Mouse (Mus musculus): ENCODE results near the gene Ran.
"Not testable (repeated sequence)": the region's sequence is repeated elsewhere in the genome, so short reads cannot be mapped to it uniquely, and the experiment has no call there.

Ran gene

GRCm38 (mm10) chr5:129019497-129020299 is at the start of gene Ran:
Gene Ran, plus strand, starts transcription at chr5:129020069.
- DNase-seq (ENCODE audit: low spot score in 2 of 2), result peak; percentile 89 to 95

DNA sequence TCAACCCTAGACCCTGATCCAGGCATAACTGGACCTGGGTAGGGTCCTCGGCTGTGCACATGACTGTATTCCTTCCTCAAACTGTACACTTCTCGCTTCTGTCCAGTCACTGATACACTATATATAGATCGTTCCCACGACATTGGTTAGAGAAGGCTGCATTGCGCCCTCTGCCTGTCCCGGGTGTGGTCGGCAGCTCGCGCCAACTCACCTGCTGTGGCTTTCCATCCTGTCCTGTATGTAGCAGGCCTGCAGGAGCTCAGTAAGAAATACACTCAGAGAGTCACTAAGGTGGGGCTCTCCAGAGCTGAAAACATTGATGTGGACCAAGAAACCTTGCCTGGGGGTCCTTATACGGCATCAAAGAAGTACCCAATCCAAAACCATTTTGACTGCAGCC is 49.0 kb upstream of the Ran start:
- no peak for DNase-seq (ENCODE audit: low spot score in 2 of 2)

DNA sequence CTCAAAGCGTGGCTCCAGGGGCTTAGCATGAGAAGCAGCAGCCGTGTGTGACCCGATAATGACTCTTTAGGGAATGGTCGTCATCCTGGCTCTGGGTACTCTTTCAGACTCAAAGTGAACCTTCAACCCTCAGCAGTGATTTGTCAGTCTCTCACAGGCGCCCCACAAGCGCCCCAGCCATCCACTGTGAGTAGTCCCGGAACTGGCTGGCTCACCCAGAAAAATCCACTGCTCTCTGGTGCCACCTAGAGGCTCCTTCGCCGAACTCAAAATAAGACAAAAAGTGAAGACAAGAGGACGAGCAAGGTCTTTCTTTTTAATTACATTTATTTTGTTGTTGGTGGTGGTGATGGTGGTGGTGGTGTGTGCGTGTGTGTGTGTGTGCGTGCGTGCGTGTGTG is 48.6 kb upstream of the Ran start:
- peak; percentile 7 to 54 for DNase-seq (ENCODE audit: low spot score in 2 of 2)

DNA sequence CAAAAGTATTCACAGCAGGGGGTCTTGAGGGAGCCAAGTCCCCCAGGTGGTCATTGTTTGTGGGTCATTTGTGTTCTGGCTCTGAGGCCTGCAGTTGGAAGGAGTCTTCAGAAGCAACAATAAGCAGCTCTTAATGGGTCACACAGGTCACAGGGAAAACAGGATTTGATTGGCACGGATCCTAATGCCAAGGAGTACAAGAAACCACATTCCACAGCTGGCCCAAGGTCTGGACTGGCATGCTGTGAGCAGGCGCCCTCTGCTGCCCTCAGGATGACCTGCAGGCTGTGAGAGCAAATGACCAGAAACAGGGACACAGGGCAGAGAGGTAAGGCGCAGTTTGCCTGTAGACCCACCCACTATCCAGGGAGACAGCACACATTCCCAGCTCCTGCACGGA is 43.6 kb upstream of the Ran start:
- DNase-seq (ENCODE audit: low spot score in 2 of 2), result no peak

DNA sequence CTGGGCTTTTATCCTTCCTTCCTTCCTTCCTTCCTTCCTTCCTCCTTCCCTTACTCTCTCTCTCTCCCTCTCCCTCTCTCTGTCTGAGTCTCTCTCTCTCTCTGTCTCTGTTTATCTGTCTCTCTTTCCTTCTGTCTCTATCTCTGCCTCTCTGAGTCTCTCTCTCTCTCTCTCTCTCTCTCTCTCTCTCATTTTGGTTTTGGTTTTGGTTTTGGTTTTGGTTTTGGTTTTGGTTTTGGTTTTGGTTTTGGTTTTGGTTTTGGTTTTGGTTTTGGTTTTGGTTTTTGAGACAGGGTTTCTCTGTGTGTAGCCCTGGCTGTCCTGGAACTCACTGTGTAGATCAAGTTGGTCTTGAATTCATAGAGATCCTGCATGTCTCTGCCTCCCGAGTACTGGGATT is 42.4 kb upstream of the Ran start:
- DNase-seq (ENCODE audit: low spot score in 2 of 2), result not testable (repeated sequence)

DNA sequence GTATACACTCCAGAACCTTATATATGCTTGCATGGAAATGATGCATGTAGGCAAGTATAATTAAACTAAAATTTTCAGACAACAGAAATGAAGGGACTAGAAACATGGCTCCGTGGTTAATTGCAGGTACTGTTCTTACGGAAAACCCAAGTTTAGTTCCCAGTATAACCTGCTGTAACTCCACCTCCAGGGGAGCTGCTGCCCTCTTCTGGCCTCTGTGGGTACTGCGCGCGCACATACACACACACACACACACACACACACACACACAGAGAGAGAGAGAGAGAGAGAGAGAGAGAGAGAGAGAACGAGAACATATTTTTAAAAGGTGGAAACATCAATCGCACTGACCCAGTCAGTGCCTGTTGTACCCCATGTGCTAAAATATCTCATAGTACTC is 40.9 kb upstream of the Ran start:
- DNase-seq (ENCODE audit: low spot score in 2 of 2), result no peak

GRCm38 (mm10) chr5:128980857-128981256 is 39.0 kb upstream of the Ran start:
- no peak for DNase-seq (ENCODE audit: low spot score in 2 of 2)

DNA sequence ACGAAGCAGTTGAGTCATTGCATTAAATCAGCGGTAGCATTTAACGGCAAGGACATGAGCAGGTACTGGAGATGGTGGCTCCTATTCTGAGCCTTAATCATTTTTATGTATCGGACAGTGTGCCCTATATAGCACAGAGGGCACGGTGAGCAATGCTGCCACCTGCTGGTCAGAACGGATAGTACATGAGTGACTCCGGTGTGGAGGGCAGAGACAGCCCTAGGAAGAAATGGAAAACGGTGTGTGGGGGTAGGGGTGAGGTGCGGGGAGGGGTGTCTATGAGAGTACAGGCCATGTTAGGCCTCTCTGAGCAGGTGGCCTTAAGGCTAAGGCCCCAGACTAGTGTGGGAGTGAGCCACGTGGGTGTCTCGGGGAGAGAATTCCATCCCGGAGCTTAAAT is 38.3 kb upstream of the Ran start:
- DNase-seq (ENCODE audit: low spot score in 2 of 2), result peak; percentile 19 to 63

DNA sequence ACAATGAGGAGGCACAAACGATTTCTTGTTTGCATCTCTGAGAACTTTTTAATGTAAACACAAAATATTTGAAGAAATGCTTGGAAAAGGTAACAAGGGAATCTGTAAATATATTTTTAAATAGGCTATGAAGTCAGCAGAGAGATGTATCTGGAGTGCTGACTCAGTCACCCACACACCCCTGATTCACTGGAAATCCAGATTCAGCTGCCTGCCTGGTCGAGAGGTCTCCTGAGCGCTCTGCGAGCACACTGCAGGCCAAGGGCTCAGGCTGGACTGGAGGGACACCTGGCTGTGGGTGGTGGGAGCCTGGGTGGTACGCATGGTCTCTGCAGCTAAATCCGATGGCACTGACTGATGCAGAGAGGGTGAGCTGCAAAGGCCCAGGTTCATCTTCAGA is 35.3 kb upstream of the Ran start:
- no peak for DNase-seq (ENCODE audit: low spot score in 2 of 2)

- DNase-seq (ENCODE audit: low spot score in 2 of 2), result no peak
Observed at GRCm38 (mm10) chr5:128985946-128986345, 33.9 kb upstream of the Ran start.

GRCm38 (mm10) chr5:128987141-128987954 is 32.5 kb upstream of the Ran start:
- no peak for DNase-seq (ENCODE audit: low spot score in 2 of 2)

DNA sequence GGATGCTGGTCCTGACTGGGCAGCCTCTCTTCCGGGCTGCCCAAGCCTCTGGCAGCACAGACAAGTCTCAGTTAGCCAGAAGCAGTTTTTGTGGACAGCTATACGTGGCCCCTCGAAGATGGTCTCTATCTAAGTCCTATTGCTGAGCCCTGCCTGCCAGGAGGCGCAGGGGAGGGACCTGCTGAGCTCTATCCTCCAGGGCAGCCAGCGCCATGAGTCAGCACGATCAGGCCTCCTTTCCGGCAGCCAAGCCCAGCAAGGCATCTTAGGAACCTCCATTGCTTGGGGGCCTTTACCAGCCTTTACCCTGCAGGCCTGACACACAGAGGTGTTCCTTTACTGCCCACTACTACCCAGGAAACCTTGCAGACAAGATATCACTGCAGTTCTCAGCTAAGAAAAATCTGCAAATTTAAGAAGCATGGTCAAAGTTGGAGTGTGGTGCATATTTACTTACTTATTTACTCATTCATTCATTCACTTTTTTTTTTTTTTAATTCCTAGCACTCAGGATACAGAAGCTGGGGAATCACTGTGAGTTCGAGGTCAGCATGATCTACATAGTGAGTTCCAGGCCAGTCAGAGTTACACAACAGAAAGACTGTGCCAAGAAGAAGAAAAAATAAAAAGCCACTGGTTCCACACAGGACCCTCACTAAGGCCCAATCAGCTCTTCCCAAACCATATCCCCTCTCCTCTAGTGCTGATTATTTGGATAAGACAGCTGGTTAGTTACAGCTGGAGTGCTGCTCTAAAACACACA is 19.0 kb upstream of the Ran start:
- no peak for DNase-seq (ENCODE audit: low spot score in 2 of 2)

DNA sequence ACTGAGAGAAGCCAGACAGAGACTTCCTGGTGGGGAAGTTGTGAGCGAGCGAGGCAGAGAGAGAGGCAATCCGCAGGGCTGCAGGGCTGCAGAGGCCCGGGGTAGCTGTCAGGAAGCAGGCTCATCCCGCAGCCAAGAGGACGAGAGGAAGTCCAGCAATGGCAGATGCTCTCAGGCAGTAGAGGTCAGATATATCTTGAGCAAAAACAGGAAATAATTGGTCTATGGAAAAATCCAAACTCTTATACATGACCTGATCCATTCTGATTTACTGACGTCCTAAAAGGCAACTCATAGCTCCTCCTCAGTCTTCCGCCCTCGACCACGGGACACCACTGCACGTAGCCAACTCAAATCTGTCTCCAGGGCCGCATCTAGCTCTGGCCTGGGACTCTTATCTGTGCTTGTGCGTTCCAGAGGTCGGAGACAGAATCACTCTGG is 17.3 kb upstream of the Ran start:
- DNase-seq (ENCODE audit: low spot score in 2 of 2), result no peak

DNA sequence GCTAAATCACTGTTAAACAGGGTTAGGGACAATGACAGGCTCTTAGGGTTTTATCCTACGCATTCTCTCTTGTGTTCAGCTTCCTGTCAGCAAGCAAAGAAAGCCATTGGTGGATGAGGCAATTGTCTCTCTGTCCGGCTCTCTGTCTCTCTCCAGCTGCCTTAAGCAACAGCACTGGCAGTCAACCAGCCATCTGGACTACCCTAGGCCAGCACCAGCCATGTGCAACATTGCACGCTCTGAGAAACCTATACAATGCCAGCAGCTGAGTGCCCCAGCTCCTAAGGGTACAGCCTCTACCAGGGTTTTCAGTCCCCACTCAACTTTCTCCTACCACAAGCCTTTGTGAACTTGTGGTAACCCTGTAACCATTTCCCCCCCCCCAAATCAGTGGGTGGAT is 14.5 kb upstream of the Ran start:
- DNase-seq (ENCODE audit: low spot score in 2 of 2), result no peak

DNA sequence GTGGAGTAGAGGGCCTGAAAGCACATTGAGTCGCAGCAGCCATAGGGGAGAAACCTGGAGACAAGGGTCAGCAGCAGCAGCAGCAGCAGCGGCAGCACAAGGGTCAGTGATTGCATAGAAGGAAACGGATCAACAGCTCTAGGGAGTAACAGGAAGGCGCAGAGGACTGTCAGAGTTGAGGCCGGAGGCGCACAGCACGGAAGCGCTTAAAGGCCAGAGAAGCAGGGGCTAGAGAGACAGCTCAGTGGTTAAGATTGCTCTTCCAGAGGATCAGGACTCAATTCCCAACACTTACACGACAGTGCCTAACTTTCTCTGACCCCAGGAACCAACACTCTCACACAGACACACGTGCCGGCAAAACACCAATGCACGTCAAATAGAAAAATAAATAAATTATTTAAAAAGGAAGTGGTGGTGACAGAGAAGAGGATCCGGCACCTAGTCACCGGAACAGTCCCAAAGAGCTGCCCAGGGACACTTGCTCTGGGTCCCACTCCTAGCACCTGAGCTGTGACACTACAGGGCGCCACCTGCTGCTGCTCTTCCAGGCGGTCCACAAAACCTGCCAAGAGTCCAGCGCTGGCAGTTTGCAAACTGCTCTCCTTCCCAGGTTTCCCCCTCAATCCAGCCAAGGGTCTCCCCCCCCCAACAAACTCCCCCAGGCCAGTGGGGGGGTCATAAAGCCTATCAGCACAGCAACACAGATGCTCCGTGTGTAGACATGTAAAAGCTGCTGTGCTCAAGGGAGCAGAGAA is 13.7 kb upstream of the Ran start:
- DNase-seq (ENCODE audit: low spot score in 2 of 2), result no peak

GRCm38 (mm10) chr5:129007105-129007957 is 12.5 kb upstream of the Ran start:
- DNase-seq (ENCODE audit: low spot score in 2 of 2), result no peak

- peak in 1 of 2 experiments; percentile 14 for DNase-seq (ENCODE audit: low spot score in 2 of 2)
Observed at GRCm38 (mm10) chr5:129008008-129008407, 11.9 kb upstream of the Ran start.

DNA sequence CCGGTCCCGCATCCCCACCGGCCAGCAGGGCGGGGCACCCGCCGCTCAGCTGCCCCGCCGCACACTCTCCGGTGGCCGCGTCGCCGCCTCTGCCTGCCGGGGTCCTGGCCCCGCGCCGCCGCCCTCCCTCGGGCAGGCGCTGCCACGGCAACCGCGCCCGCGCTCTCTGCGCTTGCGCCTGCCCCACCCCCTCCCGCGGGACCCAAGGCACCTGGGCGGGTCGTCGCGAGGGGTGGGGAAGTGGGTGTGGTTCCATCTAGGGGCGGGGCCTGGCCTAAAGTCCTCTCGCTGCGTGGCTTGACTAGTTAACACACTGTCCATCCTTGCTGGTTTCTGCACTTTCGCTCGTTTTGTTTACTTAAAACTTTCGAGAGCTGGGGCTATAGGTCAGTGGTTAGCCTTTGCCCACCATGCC is 11.4 kb upstream of the Ran start, which contains the start of gene Stx2:
Gene Stx2 (minus strand): TSS at position 163 of the 415 bp plus-strand sequence.
- peak; percentile 87 to 93 for DNase-seq (ENCODE audit: low spot score in 2 of 2)

- DNase-seq (ENCODE audit: low spot score in 2 of 2), result no peak
Observed at GRCm38 (mm10) chr5:129009577-129009976, 10.3 kb upstream of the Ran start.

DNA sequence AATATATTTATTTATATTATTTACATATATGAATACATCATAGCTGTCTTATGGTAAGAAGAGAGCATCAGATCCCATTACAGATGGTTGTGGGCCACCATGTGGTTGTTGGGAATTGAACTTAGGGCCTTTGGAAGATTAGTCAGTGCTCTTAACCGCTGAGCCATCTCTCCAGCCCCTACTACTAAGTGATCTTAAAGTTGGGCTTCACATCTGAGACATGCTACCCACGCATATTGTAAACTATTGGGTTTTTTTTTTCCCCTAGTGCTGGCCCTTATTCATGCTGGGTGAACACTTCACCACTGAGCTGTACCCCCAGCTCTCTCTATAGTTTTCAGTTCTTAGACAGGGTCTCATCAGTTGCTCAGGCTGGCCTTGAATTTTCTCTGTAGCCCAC is 8.9 kb upstream of the Ran start:
- no peak for DNase-seq (ENCODE audit: low spot score in 2 of 2)
